Mouse (Mus musculus) neural tube, embryonic 14.5 days (tissue): ENCODE measurements around the gene Gm10197. TPM values are rescaled to one million over a fixed set of nuclear protein-coding genes. Genes with fewer than 3 reads are reported as not detected.
A peak's percentile ranks its signal among the peaks of the same experiment; 100 is the strongest.

ENCODE experiments used
- ATAC-seq: fragments of 200-750 bp; cut with Nextera tagmentation; 2 replicates; pipeline ENCODE4 v1.8.0; 2017; ENCODE audit warnings: low read depth, mild to moderate bottlenecking, moderate TSS enrichment, moderate library complexity
- H3K27ac ChIP-seq: fragments of 300-500 bp; sonication (generic); 2 replicates; pipeline ENCODE4 v1.5.1; 2014; ENCODE audit warnings: low read depth, mild to moderate bottlenecking, control low read depth, low read length, moderate library complexity, mixed read lengths
- H3K27me3 ChIP-seq: fragments of 300-500 bp; sonication (generic); 2 replicates; pipeline ENCODE4 v1.6.1; 2014; ENCODE audit warnings: low read length; ENCODE audit not compliant: control insufficient read depth, insufficient read depth
- H3K36me3 ChIP-seq: fragments of 300-500 bp; sonication (generic); 2 replicates; pipeline ENCODE4 v1.6.1; 2014; ENCODE audit warnings: low read length, mixed read lengths; ENCODE audit not compliant: control insufficient read depth, insufficient read depth
- H3K4me1 ChIP-seq: fragments of 300-500 bp; sonication (generic); 2 replicates; pipeline ENCODE4 v1.6.1; 2014; ENCODE audit warnings: low read length; ENCODE audit not compliant: control insufficient read depth, insufficient read depth
- H3K4me2 ChIP-seq: fragments of 300-500 bp; sonication (generic); 2 replicates; pipeline ENCODE4 v1.6.1; 2014; ENCODE audit warnings: mild to moderate bottlenecking, low read depth, low read length, control low read depth
- H3K4me3 ChIP-seq: fragments of 300-500 bp; sonication (generic); 2 replicates; pipeline ENCODE4 v1.5.1; 2014; ENCODE audit warnings: low read depth, low read length, control low read depth, mixed read lengths
- H3K9ac ChIP-seq: fragments of 300-500 bp; sonication (generic); replicated peaks from 2 replicates; pipeline ENCODE4 v1.6.1; 2014; ENCODE audit warnings: low read depth, mild to moderate bottlenecking, control low read depth, low read length, mixed read lengths
- H3K9me3 ChIP-seq: fragments of 300-500 bp; sonication (generic); 2 replicates; pipeline ENCODE4 v1.6.1; 2016; ENCODE audit warnings: low read length; ENCODE audit not compliant: control insufficient read depth
- WGBS: fragments of 180-500 bp; shearing (Covaris S2); extraction: QIAGEN DNeasy Blood & Tissue Kit; methylation state at CpG from one replicate; pipeline ENCODE4 v1.1.7; 2014; 5-methylcytosine and 5-hydroxymethylcytosine counted together
- polyA plus RNA-seq: library from polyadenylated mRNA; unstranded; fragments of >200 nt; fragmentation: Nextera tagmentation; extraction: Ambion mirVana; gene quantifications from 2 replicates; pipeline ENCODE4 v1.2.1, GENCODE M21; 2014

Gene Gm10197
- polyA plus RNA-seq, 1 experiment from 2014 or later = 8.7 TPM

GRCm38 (mm10) chr19:53369469-53370043, 2.0 kb downstream of the Gm10197 start:
- H3K27ac ChIP-seq = no peak overlapping the region
- H3K9me3 ChIP-seq = no peaks in the 10 kb centered on the region
- no peaks in the 10 kb centered on the region for H3K27me3 ChIP-seq
- peaks cover 10% of the 10 kb centered on the region; the same call in 1 of the 2 replicates for H3K36me3 ChIP-seq
- peak; percentile 77 for ATAC-seq
- H3K4me3 ChIP-seq = no peak overlapping the region
- H3K4me2 ChIP-seq = no peak overlapping the region
- H3K9ac ChIP-seq = no peak overlapping the region
- 27% methylated on average over 14 of the region's 14 CpGs for WGBS
- 0 out of 2 replicates have a peak, but pooled peaks cover 12% of the 10 kb centered on the region for H3K4me1 ChIP-seq

DNA sequence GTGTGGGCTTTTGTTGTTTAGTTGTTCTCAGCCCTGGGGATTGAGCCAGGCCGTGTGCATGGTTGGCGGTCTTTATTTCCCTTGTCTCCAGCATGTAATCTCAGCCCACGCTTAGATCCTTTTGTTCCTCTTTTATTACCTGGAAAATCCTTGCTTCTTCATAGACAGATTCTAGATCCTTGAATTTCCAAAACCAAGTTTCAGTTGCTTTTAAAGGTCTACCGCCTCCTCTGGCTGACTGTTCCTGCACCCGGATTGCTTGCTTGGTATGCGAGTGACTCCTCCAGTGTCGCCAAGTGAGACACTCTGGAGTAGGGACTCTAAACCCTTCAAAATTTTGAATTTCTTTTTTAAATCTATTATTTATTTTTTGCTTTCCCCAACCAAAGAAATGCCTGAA, 4.7 kb downstream of the Gm10197 start:
- H3K4me1 ChIP-seq = 0 out of 2 replicates have a peak, but pooled peaks cover 14% of the 10 kb centered on the region
- no peaks in the 10 kb centered on the region for H3K9me3 ChIP-seq
- H3K4me2 ChIP-seq = no peak overlapping the region
- no peak overlapping the region for H3K4me3 ChIP-seq
- no peak for ATAC-seq
- H3K27me3 ChIP-seq = no peaks in the 10 kb centered on the region
- no peak overlapping the region for H3K9ac ChIP-seq
- H3K27ac ChIP-seq = no peak overlapping the region
- WGBS = 54% methylated on average over 7 of the region's 7 CpGs
- H3K36me3 ChIP-seq = peaks cover 4% of the 10 kb centered on the region; the same call in 1 of the 2 replicates

GRCm38 (mm10) chr19:53366057-53366775, 5.3 kb downstream of the Gm10197 start:
- WGBS = 78% methylated on average over 11 of the region's 11 CpGs
- H3K4me1 ChIP-seq = 0 out of 2 replicates have a peak, but pooled peaks cover 14% of the 10 kb centered on the region
- H3K27me3 ChIP-seq = no peaks in the 10 kb centered on the region
- no peak overlapping the region for H3K4me2 ChIP-seq
- ATAC-seq = no peak
- H3K27ac ChIP-seq = no peak overlapping the region
- no peak overlapping the region for H3K9ac ChIP-seq
- no peaks in the 10 kb centered on the region for H3K9me3 ChIP-seq
- H3K4me3 ChIP-seq = no peak overlapping the region
- no peaks in the 10 kb centered on the region; the same call in 1 of the 2 replicates for H3K36me3 ChIP-seq

DNA sequence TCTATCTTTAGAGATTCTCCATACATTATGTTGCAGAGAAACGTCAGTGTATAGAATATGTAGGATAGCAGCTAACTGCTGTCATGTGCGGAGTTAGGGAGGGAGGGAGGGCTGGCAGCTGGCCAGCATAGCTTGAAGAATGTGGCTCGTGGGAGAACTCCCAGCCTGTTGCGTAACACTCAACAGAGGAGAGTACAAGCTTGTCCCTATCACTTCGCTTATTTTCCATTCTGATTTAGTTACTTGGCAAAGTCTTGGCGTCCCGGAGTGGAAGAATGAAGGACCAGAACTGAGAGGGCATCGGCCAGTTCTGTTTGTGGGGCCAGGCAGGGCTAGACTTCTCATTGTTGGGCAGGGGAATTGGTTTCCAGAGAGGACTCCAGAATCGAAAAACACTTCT, 6.6 kb downstream of the Gm10197 start:
- H3K27ac ChIP-seq = no peak overlapping the region
- peak; percentile 58; the same call in 1 of the 2 replicates for ATAC-seq
- H3K27me3 ChIP-seq = no peaks in the 10 kb centered on the region
- H3K9ac ChIP-seq = no peak overlapping the region
- H3K36me3 ChIP-seq = no peaks in the 10 kb centered on the region
- no peak overlapping the region for H3K4me3 ChIP-seq
- H3K9me3 ChIP-seq = no peaks in the 10 kb centered on the region
- 0 out of 2 replicates have a peak overlapping the region, but pooled peaks have one; percentile 1 for H3K4me2 ChIP-seq
- H3K4me1 ChIP-seq = 0 out of 2 replicates have a peak, but pooled peaks cover 16% of the 10 kb centered on the region
- WGBS = 29% methylated on average over 9 of the region's 9 CpGs

DNA sequence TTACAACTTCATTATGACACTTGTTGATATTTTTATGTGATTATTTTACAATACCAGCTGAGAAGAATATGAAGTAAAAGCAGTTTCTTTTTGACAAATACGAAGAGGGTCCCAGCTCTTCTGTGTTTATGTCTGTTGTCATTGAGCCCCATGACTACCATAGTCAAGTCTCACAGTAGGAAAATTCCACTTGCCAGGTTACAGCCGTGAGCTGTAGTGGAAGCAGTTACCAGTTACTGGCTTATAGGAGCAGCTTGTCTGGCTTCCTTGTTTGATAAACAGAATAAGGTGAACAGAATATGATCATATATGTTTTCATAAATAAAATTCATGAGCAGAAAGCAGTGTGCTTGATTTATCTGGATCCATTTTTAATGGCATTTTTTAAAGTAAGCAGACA, 7.0 kb downstream of the Gm10197 start:
- ATAC-seq = no peak
- H3K27ac ChIP-seq = no peak overlapping the region
- no peak overlapping the region for H3K4me2 ChIP-seq
- no peak overlapping the region for H3K9ac ChIP-seq
- H3K36me3 ChIP-seq = no peaks in the 10 kb centered on the region
- H3K4me3 ChIP-seq = no peak overlapping the region
- peaks cover 19% of the 10 kb centered on the region; the same call in 1 of the 2 replicates for H3K4me1 ChIP-seq
- H3K27me3 ChIP-seq = no peaks in the 10 kb centered on the region
- H3K9me3 ChIP-seq = no peaks in the 10 kb centered on the region
- WGBS = 66% methylated on average over 2 of the region's 2 CpGs

DNA sequence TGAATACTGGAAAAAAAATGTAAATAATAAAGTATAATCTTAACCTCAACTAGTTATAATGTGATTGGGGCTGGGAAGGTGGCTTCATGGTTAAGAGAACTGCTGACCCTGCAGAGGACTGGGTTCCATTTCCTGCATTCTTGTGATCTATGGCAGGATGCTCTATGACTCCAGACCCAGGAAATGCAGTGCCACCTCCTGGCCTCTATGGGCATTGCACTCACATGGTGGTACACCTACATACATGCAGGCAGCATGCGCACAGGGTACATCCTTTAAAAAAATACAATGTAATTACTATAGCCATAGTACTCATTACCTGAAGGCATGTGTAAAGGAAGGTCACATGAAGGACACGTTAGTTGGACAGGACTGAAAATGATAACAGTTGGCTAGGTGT, 8.6 kb downstream of the Gm10197 start:
- no peak for ATAC-seq

DNA sequence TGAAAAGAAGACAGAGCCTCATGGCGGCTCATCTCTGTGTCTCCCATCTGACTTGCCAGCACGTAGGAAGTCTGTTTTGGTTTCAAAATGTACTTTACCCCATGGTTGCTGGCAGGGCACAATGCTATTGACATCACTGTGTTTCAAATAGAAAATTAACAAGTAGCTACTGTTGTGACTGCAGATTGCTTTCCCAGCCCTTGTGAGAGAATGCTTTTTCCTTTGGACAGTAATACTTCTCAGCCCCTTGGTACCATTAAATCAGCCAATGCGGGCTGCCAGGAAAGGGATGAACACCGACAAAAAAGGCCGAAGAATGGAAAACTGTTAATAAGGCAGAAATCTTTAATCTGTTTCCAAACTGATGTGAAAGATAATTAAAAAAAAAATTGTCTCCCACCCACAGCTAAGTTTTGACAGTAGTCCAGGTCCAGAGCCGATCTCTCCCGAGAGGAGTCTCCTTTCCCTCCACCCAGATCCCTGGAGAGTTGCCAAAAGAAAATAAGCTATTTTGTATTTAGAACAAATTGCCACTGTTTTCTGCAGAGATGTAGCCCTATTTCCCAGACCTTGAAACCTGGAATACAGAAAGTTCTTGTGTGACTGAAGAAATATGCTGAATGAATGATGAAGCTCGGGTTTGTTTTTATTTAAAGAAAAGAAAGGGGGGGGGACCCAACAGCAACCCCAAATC, 11.2 kb downstream of the Gm10197 start:
- no peak for ATAC-seq

More for the DNA sequence above, 8.6 kb downstream of the Gm10197 start:
- Histone ChIP-seq H3K4me1 (peaks cover 25% of the 10 kb centered on the region), H3K9ac (no peak overlapping the region), H3K4me2 (no peak overlapping the region), H3K27me3 (no peaks in the 10 kb centered on the region), H3K27ac (no peak overlapping the region), H3K36me3 (no peaks in the 10 kb centered on the region), H3K9me3 (no peaks in the 10 kb centered on the region), H3K4me3 (no peak overlapping the region)
- WGBS = 49% methylated on average over 2 of the region's 2 CpGs

GRCm38 (mm10) chr19:53359160-53360033, 12.2 kb downstream of the Gm10197 start:
- no peaks in the 10 kb centered on the region for H3K9me3 ChIP-seq
- H3K4me3 ChIP-seq = no peak overlapping the region
- WGBS = 42% methylated on average over 22 of the region's 22 CpGs
- H3K4me1 ChIP-seq = peaks cover 11% of the 10 kb centered on the region
- no peaks in the 10 kb centered on the region for H3K36me3 ChIP-seq
- 0 out of 2 replicates have a peak overlapping the region, but pooled peaks have one; percentile 11 for H3K9ac ChIP-seq
- no peaks in the 10 kb centered on the region for H3K27me3 ChIP-seq
- H3K4me2 ChIP-seq = peak overlapping the region; percentile 23; the same call in 1 of the 2 replicates
- peak; percentile 73; the same call in 1 of the 2 replicates for ATAC-seq
- H3K27ac ChIP-seq = peak overlapping the region; percentile 73

More for the DNA sequence above, 11.2 kb downstream of the Gm10197 start:
- no peak overlapping the region for H3K9ac ChIP-seq
- H3K4me1 ChIP-seq = peaks cover 20% of the 10 kb centered on the region
- WGBS = 37% methylated on average over 8 of the region's 8 CpGs
- H3K4me2 ChIP-seq = peak overlapping the region; percentile 23; the same call in 1 of the 2 replicates
- H3K36me3 ChIP-seq = no peaks in the 10 kb centered on the region
- H3K27me3 ChIP-seq = no peaks in the 10 kb centered on the region
- no peak overlapping the region for H3K4me3 ChIP-seq
- H3K9me3 ChIP-seq = no peaks in the 10 kb centered on the region
- H3K27ac ChIP-seq = peak overlapping the region; percentile 73
